8 mouse cellular contexts compared by ENCODE assay signal in genomic region chr14:25694569-25694897, GRCm38 (mm10). TPM values are rescaled to one million over a fixed set of nuclear protein-coding genes. Genes with fewer than 3 reads are reported as not detected.
A peak's percentile ranks its signal among the peaks of the same experiment; 100 is the strongest.
DNase-seq lines count a peak whose midpoint lies in the region; ATAC-seq and TF ChIP-seq lines count a peak whose summit lies in the region.

No protein-coding gene starts in this region.

- peak; percentile 34 for DNase-seq in G1E (ENCODE audit: low spot score)
- no peak for DNase-seq in natural killer cell, adult 2 months (ENCODE audit: low spot score in 2 of 2)
- no peak for DNase-seq in Muller cell, postnatal 12 days (ENCODE audit: inconsistent ontology term)

- no peaks in the 10 kb centered on the region for H3K9me3 ChIP-seq in G1E (replicated peaks)
- no peaks in the 10 kb centered on the region for H3K9me3 ChIP-seq in forebrain, embryonic 13.5 days (replicated peaks)
- no peaks in the 10 kb centered on the region for H3K9me3 ChIP-seq in kidney, embryonic 16.5 days (ENCODE audit: low read length)

- H3K9ac ChIP-seq in forebrain, embryonic 13.5 days, result peak overlapping the region; percentile 86
- peak overlapping the region; percentile 87 for H3K9ac ChIP-seq in kidney, embryonic 16.5 days (replicated peaks; ENCODE audit: low read length)

- peaks cover 16% of the 10 kb centered on the region for H3K79me3 ChIP-seq in C2C12 (ENCODE audit: low read depth)

- 0% methylated on average over 10 of the region's 10 CpGs for WGBS in forebrain, embryonic 13.5 days
- WGBS in kidney, embryonic 16.5 days, result under 1% methylated on average over 10 of the region's 10 CpGs

- peak overlapping the region; percentile 97 for H3K4me2 ChIP-seq in forebrain, embryonic 13.5 days
- peak overlapping the region; percentile 91 for H3K4me2 ChIP-seq in kidney, embryonic 16.5 days (replicated peaks; ENCODE audit: low read depth, low read length)

- H3K27me3 ChIP-seq in C2C12 (ENCODE audit: control insufficient read depth, insufficient read depth, insufficient read length) (no peaks in the 10 kb centered on the region), G1E (ENCODE audit: insufficient read depth, low read length) (peaks cover 4% of the 10 kb centered on the region; the same call in 1 of the 2 replicates)
- no peaks in the 10 kb centered on the region for H3K27me3 ChIP-seq in forebrain, embryonic 13.5 days
- no peaks in the 10 kb centered on the region for H3K27me3 ChIP-seq in kidney, embryonic 16.5 days (ENCODE audit: insufficient read depth, low read length)

- TF ChIP-seq CTCF in C2C12 (IDR thresholded peaks at IDR 0.05; ENCODE audit: control insufficient read depth, insufficient read depth, insufficient read length), result no peak
- no peak for TF ChIP-seq CTCF in G1E (IDR thresholded peaks at IDR 0.05; ENCODE audit: low read depth, low read length)

- H3K27ac ChIP-seq in forebrain, embryonic 13.5 days, result no peak overlapping the region; the same call in 1 of the 2 replicates
- peak overlapping the region; percentile 62; the same call in 1 of the 2 replicates for H3K27ac ChIP-seq in kidney, embryonic 16.5 days (ENCODE audit: low read length)

- peak overlapping the region; percentile 77 for H3ac ChIP-seq in C2C12 (ENCODE audit: control insufficient read depth, insufficient read length, low read depth)

- peaks cover 26% of the 10 kb centered on the region for H3K4me1 ChIP-seq in G1E (ENCODE audit: insufficient read depth, low read depth, low read length)
- peaks cover 27% of the 10 kb centered on the region for H3K4me1 ChIP-seq in forebrain, embryonic 13.5 days
- peaks cover 24% of the 10 kb centered on the region for H3K4me1 ChIP-seq in kidney, embryonic 16.5 days (ENCODE audit: insufficient read depth, low read length)

- ATAC-seq in G1E (ENCODE audit: extremely low read depth, insufficient number of reproducible peaks, low FRiP score, poor library complexity, severe bottlenecking), result no peak
- peak; percentile 28; the same call in 1 of the 2 replicates for ATAC-seq in forebrain, embryonic 13.5 days
- ATAC-seq in kidney, embryonic 16.5 days (ENCODE audit: low FRiP score, low TSS enrichment), result peak; percentile 58
- ATAC-seq in megakaryocyte, adult 5-6 weeks (ENCODE audit: poor library complexity, severe bottlenecking), result 0 out of 2 replicates have a peak, but pooled peaks have one; percentile 6
- no peak for ATAC-seq in monocyte, adult 5-6 weeks (replicated peaks; ENCODE audit: insufficient number of reproducible peaks, low FRiP score, low TSS enrichment, poor library complexity, severe bottlenecking)

- peaks cover 29% of the 10 kb centered on the region for H3K79me2 ChIP-seq in C2C12 (ENCODE audit: control insufficient read depth, insufficient read depth)

- H3K36me3 ChIP-seq in C2C12 (ENCODE audit: control insufficient read depth, insufficient read depth) (peaks cover 31% of the 10 kb centered on the region), G1E (replicated peaks) (peaks cover 45% of the 10 kb centered on the region)
- H3K36me3 ChIP-seq in forebrain, embryonic 13.5 days (ENCODE audit: poor library complexity, severe bottlenecking), result peaks cover 37% of the 10 kb centered on the region
- H3K36me3 ChIP-seq in kidney, embryonic 16.5 days (ENCODE audit: insufficient read depth, low read length), result peaks cover 22% of the 10 kb centered on the region

- H3K4me3 ChIP-seq in C2C12 (ENCODE audit: insufficient read depth, poor library complexity, severe bottlenecking) (peak overlapping the region; percentile 90), G1E (ENCODE audit: low read depth, low read length) (peak overlapping the region; percentile 86)
- peak overlapping the region; percentile 85 for H3K4me3 ChIP-seq in forebrain, embryonic 13.5 days
- peak overlapping the region; percentile 89 for H3K4me3 ChIP-seq in kidney, embryonic 16.5 days (ENCODE audit: low read length)

TF ChIP-seq in C2C12, 6 proteins besides CTCF, POLR2A, EP300 and RAD21:
- TF ChIP-seq MYOD1 (IDR thresholded peaks at IDR 0.05; ENCODE audit: control insufficient read depth, insufficient read length, low read depth), result no peak
- TF ChIP-seq USF1 (IDR thresholded peaks at IDR 0.05; ENCODE audit: low read depth), result peak; percentile 22
- no peak for TF ChIP-seq FOSL1 (IDR thresholded peaks at IDR 0.05; ENCODE audit: insufficient read depth, low read length, poor library complexity, severe bottlenecking)

RNA-seq across cellular contexts. Expression of gene Ppif, which starts 0.6 kb away (rescaled TPM):
- polyA plus RNA-seq in C2C12 (2012; fragmentation: generic; extraction: Trizol), result 21.4 TPM
- 55.6 and 74.2 TPM in 2 replicates for total RNA-seq in G1E (2014; fragmentation: Nextera tagmentation)
- total RNA-seq in G1E (2017), result 13.9 and 15.0 TPM in 2 replicates
- 41.0 and 52.7 TPM in 2 replicates for polyA plus RNA-seq in G1E (2012)
- 22.8 and 29.5 TPM in 2 replicates for polyA plus RNA-seq in forebrain, embryonic 13.5 days (2015; fragmentation: Nextera tagmentation; extraction: Ambion mirVana)
- 42.4 and 55.5 TPM in 2 replicates for polyA plus RNA-seq in kidney, embryonic 16.5 days (2015; fragmentation: Nextera tagmentation; extraction: Ambion mirVana)
- 27.5 and 30.6 TPM in 2 replicates for total RNA-seq in megakaryocyte, adult 5-6 weeks (2015)
- 6.1 and 9.3 TPM in 2 replicates for total RNA-seq in megakaryocyte, adult 5-6 weeks (2017)
- total RNA-seq in monocyte, adult 5-6 weeks (2017), result 3.2 to 11.4 TPM (median 7.9 TPM) in 3 replicates

Comparison
In these comparisons a context has a peak if more than half of its experiments do, and no peak if none do; other contexts are left out.
1. ATAC-seq: peak in forebrain, embryonic 13.5 days (single experiment), kidney, embryonic 16.5 days (single experiment) and megakaryocyte, adult 5-6 weeks (single experiment); none in G1E (single experiment) and monocyte, adult 5-6 weeks (single experiment).
2. Peak in every context shown above with its lines, with median percentiles within 50 percentile points of each other: H3K4me3 ChIP-seq.